10 mouse cellular contexts compared by ENCODE assay signal in the genomic region with DNA sequence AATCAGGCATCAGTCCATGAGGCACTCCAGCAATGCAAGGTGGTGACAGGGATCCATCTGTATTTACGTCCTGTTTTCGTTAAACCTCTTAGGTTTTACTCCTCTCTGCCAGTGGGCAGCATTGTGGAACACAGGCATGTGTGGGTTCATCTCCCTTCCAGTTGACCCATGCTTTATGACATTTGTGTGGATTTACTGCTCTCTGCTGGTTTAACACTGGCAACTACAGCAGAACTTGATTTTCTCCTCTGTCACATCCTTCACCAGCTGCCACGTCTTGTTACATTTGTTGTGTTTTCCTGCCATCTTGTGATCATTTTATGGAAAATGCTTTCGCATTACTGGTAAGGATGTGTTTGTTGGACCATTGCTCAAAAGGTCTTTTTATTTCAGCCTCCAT. TPM values are rescaled to one million over a fixed set of nuclear protein-coding genes. Genes with fewer than 3 reads are reported as not detected.
DNase-seq lines count a peak whose midpoint lies in the region; ATAC-seq lines count a peak whose summit lies in the region.
"Had no signal": no experiment of that assay in that cellular context is flagged by ENCODE, and none has a peak within 500 bp of the region (broad histone marks: within the 10 kb centered on the region; RNA-seq: fewer than 3 reads in every experiment).

No protein-coding gene starts in this region.

- H3K27ac ChIP-seq in neural tube, embryonic 14.5 days (ENCODE audit: low read depth, low read length) = no peak overlapping the region

- no peaks in the 10 kb centered on the region for H3K4me1 ChIP-seq in neural tube, embryonic 14.5 days (ENCODE audit: control insufficient read depth, insufficient read depth, low read length)

- intact Hi-C loops in heart, postnatal 10 days (cut with DNase I) = loop anchor here (1.0 to 5.0 kb wide), 3 partner anchors 262 to 582 kb away; no protein-coding TSS in a partner anchor
- intact Hi-C loops in heart, postnatal 25 days (cut with DNase I) = loop anchor here (1.0 to 5.0 kb wide), 2 partner anchors 262 to 360 kb away; no protein-coding TSS in a partner anchor

- no peaks in the 10 kb centered on the region for H3K27me3 ChIP-seq in neural tube, embryonic 14.5 days (ENCODE audit: control insufficient read depth, insufficient read depth, low read length)
- H3K27me3 ChIP-seq: megakaryocyte, embryonic 14.5 days had no signal

- peak; percentile 31 to 36 for DNase-seq in heart, postnatal 10 days
- no peak for DNase-seq in heart, postnatal 25 days (ENCODE audit: low spot score)
- no peak for DNase-seq in neural tube, embryonic 10.5 days (ENCODE audit: extremely low spot score, low spot score)
- peak; percentile 23 for DNase-seq in forelimb bud, embryonic 11.5 days (ENCODE audit: low read depth, low spot score)
- DNase-seq in telencephalon, adult 2 months (ENCODE audit: low read depth, low spot score) = peak; percentile 27
- no peak for DNase-seq in thymus, postnatal 4 days
- DNase-seq: thymus, postnatal 25 days had no signal

- no peaks in the 10 kb centered on the region for H3K9me3 ChIP-seq in neural tube, embryonic 14.5 days (ENCODE audit: control insufficient read depth, low read length)
- H3K9me3 ChIP-seq: megakaryocyte, embryonic 14.5 days had no signal

- no peaks in the 10 kb centered on the region for H3K36me3 ChIP-seq in neural tube, embryonic 14.5 days (ENCODE audit: control insufficient read depth, insufficient read depth, low read length)

- no peak overlapping the region for H3K9ac ChIP-seq in neural tube, embryonic 14.5 days (replicated peaks; ENCODE audit: low read depth, low read length)

- H3K4me2 ChIP-seq in neural tube, embryonic 14.5 days (ENCODE audit: low read depth, low read length) = no peak overlapping the region

- ATAC-seq in neural tube, embryonic 14.5 days (ENCODE audit: low read depth) = peak; percentile 69; the same call in 1 of the 2 replicates
- ATAC-seq in inflammation-experienced regulatory T-cells, adult 6 months = no peak

- no peak overlapping the region for H3K4me3 ChIP-seq in neural tube, embryonic 14.5 days (ENCODE audit: low read depth, low read length)
- H3K4me3 ChIP-seq: megakaryocyte, embryonic 14.5 days had no signal

- 79% methylated on average over 4 of the region's 4 CpGs for WGBS in neural tube, embryonic 14.5 days

RNA-seq across cellular contexts. Expression of gene Hccs, which starts 20.6 kb away (rescaled TPM):
- 10 to 100 TPM; 65.7 to 70.4 TPM for total RNA-seq in heart, postnatal 10 days (2021)
- total RNA-seq in heart, postnatal 25 days (2021) = 10 to 100 TPM; 68.5 to 86.3 TPM
- polyA plus RNA-seq in neural tube, embryonic 14.5 days (2014; fragmentation: Nextera tagmentation; extraction: Ambion mirVana) = 42.1 and 42.9 TPM in 2 replicates
- polyA plus RNA-seq in inflammation-experienced regulatory T-cells, adult 6 months (2017; shearing (Covaris generic)) = 10 to 100 TPM in 1 of 3 experiments, 1 to 10 TPM in 2; 7.5 to 16.1 (median 8.4) TPM

Comparison
In these comparisons a context has a peak if more than half of its experiments do, and no peak if none do; other contexts are left out.
1. DNase-seq: peak in heart, postnatal 10 days (2 of 2), forelimb bud, embryonic 11.5 days (single experiment) and telencephalon, adult 2 months (single experiment); none in heart, postnatal 25 days (single experiment), neural tube, embryonic 10.5 days (single experiment) and thymus, postnatal 4 days (single experiment).